Mouse (Mus musculus): ENCODE results near the gene Toe1.
"Not testable (repeated sequence)": the region's sequence is repeated elsewhere in the genome, so short reads cannot be mapped to it uniquely, and the experiment has no call there.

Toe1 gene

DNA sequence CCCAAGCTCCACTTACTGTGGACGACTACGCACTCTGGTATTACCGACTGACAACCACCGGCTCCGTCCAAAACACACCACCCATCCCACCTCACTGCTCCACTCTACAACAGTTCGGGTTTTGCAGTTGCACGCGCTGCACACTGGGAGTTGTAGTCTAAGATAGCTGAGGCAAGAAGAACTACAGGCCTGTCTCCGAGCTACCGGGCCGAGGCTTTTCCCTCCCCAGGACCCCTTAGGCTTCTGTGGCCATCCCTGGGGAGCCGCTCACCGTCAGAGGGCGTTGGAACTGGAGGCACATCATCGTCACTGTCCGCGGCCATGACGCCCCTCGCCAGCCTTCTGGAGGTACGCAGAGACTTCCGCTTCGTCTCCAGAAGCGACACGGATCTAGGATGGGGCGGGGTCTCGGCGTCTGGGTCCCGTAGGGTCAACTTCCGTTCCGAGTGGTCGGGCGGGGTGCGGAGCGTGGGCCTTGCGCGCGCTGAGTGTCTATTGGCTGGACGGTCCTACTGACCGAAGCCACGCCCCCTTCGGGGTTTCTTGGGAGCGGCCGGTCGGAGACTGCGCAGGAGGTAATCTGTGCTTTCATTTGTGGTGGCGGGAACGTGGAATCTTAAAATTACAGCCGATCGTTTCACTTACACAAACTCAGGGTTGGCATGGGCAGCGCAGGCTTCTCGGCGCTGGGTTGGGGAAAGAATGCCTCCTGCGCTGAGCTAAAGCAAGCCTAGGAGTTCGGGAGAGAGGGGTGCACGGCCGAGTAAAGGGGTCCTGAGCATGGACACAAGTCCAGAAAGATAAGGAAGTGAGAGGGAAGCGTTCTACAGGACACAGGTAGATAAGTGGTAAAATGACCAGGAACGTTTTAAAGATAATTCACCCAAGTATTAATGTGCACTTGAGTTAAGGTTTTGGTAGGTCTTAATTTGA is at the start of gene Toe1, which contains the start of gene Mutyh:
Toe1 (minus strand) TSS at position 444 of the 933 bp plus-strand sequence.
Mutyh (plus strand) TSS at position 527 of the 933 bp plus-strand sequence.
- peak; percentile 97 for DNase-seq (ENCODE audit: low spot score)

- no peak for DNase-seq (ENCODE audit: low spot score)
These were observed 49.8 kb upstream of the Toe1 start for GRCm38 (mm10) chr4:116857203-116857602.

- no peak for DNase-seq (ENCODE audit: low spot score)
These were observed 46.8 kb upstream of the Toe1 start for GRCm38 (mm10) chr4:116854286-116854685.

GRCm38 (mm10) chr4:116849901-116850300 is 42.5 kb upstream of the Toe1 start:
- DNase-seq (ENCODE audit: low spot score) = no peak

GRCm38 (mm10) chr4:116844324-116844723 is 36.9 kb upstream of the Toe1 start:
- DNase-seq (ENCODE audit: low spot score) = no peak

DNA sequence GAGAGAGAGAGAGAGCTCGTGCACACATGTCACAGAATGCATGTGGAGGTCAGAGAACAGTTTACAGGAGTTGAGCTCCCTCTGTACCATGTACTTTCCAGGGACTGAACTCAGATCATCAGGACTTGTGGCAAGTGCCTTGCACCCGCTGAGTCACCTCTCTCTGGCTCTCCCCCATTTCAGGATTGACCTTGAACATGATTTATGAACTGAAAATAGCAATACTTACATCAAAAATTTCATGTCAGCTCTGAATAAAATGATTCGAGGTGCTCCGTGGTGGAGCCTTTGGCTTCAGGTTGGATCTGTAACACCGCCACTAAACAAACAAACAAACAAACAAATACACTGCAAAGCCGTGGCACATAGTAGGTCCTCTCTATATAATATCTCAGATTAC is 33.4 kb upstream of the Toe1 start:
- DNase-seq (ENCODE audit: low spot score) = no peak

GRCm38 (mm10) chr4:116840096-116840495 is 32.7 kb upstream of the Toe1 start:
- not testable (repeated sequence) for DNase-seq (ENCODE audit: low spot score)

DNA sequence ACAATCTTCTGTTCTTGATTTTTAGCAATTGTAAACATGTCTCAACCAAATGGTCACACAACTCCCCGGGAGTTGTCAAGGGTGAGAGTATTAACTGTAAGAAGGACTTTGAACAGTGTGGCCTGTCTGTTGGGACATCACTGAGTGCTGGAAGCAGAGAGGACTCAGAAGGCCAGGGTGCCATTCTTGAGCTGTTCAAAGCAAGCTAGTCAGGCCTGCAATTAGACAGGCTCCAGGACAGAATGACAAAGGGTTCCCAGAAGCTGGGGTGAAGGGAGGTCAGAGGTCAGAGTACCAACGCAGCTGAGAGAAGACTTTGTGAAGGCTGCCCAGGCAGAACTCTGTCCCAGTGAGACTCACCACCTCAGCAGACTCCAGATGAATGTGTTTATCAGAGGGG is 31.6 kb upstream of the Toe1 start:
- DNase-seq (ENCODE audit: low spot score) = no peak

GRCm38 (mm10) chr4:116830070-116830368 is 22.6 kb upstream of the Toe1 start:
- no peak for DNase-seq (ENCODE audit: low spot score)

DNA sequence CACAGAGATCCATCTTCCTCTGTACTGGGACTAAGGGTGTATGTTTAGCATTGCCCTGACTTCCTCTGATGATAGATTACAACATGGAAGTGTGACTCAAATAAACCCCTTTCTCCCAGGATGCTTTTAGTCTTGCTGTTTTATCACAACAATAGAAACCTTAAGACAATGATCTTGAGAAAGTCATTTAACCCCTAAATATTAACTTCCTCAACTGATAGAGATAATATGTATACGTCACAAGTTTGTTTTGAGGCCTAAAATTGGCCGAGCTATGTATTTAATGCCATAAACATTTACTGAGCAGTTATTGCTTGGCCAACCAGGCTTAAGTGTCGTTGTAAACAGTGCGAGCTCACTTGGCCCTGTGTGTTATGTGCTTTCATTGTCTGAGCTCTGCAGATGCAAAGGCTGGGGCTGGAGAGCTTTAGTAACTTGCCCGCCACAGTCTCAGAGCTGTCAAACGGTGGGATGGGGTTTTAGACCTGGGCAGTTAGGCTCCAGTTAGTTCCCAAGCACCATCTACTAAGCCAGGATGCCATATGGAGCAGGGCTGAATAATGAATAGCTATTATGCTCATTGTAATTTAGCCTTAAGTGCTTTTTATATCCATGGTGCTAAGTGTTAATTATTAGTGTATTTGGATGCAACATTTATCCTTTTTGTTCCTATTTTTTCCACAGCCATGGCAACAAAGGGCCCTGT is 22.1 kb upstream of the Toe1 start:
- no peak for DNase-seq (ENCODE audit: low spot score)

DNA sequence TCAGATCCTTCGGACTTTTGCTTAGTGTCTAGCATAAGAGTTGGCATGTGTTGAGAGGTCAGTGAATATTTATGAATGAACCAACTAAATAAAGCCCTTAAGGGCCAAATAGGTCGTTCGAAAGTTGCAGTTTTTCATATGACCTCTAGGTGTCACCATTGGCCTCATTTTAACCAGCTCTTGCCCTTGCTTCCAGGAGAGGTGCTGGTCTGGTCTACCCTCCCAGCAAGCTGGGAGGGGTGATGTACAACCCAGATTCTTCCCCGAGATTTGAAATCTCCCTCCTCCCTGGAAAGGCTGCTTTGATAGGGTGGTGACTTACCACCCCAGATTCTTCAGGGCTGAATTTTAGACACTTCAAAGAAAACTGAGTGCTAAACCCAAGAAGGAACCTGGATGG is 20.4 kb upstream of the Toe1 start:
- DNase-seq (ENCODE audit: low spot score) = no peak

DNA sequence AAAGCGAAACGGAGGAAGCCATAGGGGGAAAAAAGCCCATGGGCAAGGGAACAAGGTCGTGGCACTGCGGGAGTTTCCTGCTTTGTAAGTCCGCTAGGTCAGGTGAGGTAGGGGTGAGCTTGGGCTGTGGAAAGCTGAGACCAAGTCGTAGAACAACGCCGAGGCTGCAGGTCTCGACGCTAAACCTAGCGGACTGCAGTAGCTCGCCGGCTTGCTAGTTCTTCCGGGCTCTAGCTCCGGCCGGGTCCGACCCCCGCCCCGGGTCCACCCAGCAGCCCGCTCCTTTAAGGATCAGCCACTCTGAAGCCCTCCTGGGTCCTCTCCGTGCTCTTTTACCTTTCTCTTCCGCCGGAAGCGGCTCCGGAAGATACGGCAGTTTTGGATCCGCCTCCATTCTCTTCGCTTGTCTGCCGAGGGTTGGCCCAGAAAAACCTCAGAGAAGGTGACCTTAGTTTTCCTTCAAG is 17.1 kb upstream of the Toe1 start:
- peak; percentile 66 for DNase-seq (ENCODE audit: low spot score)

DNA sequence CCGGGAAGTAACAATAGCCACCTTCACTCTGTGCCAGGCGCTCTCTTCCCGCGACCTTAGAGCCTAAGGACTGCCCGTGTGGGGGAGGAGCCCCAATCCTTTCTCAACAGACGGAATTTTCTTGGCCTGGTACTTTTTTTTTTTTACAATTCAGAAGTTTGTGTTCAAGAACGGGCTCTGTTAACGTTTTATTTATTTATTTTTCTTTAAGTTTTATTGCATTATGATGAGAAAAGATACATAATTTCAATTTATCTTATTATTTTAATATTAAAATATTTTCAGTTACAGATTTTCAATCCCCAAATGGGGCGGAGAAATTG is 14.2 kb upstream of the Toe1 start, which contains the start of gene Hpdl:
Hpdl (minus strand) TSS at position 14 of the 323 bp plus-strand sequence.
- DNase-seq (ENCODE audit: low spot score) = no peak

DNA sequence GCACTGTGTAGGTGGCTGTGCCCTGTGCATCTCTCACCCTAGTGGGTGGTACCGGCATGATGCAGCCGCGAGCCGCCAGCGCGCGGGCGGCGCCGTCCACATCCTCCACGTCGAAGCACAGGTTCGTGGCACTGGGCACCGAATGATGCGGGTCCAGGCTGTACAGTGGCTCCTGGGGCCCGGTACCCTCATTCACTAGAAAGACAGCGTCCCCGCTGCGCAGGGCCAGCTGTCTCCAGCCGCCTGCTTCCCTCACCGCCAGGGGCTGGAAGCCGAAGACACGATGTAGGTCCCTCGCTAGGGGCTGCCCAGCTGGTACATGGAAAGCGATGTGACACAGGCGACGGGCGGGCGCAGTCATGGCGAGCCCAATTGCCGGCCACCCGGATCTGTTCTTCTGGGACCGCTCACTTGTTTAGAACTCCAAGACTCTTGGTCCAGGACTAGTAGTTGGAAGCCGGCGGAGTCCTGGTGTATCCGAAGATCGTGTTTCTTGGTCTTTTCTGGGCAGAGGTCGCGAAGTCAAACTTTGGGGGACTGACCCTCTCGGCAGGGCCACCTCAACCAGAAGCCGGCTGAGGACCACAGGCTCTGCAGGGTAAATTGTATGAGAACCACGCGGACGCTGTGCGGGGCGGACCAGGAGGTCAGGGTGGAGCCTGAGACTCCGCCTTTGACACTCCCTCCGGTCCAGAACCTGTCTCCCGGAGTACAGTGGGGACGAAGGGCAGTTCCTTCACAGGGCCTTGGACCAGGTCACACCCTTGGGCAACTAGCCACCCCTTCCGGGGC is 13.7 kb upstream of the Toe1 start:
- peak; percentile 88 for DNase-seq (ENCODE audit: low spot score)

- DNase-seq (ENCODE audit: low spot score) = peak; percentile 41
These were observed 12.8 kb upstream of the Toe1 start for GRCm38 (mm10) chr4:116819968-116820901.

DNA sequence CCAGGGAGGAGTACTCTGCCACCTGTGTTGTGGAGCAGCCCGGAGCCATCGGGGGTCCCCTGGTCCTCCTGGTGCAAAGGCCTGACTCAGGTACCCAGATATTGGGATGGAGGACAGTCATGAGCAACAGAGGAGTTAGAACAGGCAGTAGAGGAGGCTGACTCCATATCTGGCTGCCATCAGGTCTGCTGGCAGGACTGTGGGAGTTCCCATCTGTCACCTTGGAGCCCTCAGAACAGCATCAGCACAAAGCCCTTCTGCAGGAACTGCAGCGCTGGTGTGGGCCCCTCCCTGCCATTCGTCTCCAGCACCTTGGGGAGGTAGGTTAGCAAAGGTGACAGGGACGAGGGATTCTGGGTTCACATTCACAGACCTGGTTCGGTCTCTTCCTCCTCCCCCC is 10.0 kb upstream of the Toe1 start:
- no peak for DNase-seq (ENCODE audit: low spot score)

DNA sequence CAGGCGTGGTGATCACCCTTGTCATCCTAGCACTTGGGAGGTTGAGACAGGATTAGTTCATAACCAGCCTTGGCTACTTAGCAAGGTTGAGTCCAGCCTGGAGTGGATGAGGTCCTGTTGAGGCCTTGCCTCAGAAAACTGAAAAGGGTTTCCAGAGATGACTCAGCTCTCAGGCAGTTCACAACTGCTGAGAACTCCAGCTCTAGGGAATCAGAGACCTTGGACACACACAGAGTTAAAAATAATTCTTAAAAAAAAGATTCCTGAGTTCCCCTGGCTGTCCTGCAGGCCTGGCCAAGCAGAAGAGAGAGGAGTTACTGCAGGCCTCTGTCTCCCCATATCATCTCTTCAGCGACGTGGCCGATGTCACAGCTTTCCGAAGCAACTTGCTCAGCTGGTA is 7.8 kb upstream of the Toe1 start:
- DNase-seq (ENCODE audit: low spot score) = no peak

DNA sequence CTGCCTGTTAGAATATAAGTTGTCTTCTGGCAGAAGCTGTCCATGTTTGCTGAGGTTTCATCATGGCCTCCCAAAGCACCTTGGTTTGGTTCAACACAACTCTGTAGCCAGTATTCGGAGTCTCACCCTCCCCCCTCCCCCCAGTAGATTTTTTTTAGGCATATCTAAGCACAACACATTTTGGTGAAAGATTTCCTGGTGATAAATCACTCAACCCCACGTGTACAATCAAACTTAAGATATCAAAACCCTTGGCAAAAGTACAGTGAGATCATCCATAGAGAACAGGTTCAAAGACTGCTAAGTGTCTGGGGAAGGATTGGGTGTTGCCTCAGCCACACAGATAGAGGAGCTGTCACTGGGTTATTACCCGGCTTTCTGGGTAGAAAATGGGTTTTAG is 3.6 kb upstream of the Toe1 start:
- no peak for DNase-seq (ENCODE audit: low spot score)

GRCm38 (mm10) chr4:116799901-116800300 is 7.5 kb downstream of the Toe1 start:
- DNase-seq (ENCODE audit: low spot score) = no peak

DNA sequence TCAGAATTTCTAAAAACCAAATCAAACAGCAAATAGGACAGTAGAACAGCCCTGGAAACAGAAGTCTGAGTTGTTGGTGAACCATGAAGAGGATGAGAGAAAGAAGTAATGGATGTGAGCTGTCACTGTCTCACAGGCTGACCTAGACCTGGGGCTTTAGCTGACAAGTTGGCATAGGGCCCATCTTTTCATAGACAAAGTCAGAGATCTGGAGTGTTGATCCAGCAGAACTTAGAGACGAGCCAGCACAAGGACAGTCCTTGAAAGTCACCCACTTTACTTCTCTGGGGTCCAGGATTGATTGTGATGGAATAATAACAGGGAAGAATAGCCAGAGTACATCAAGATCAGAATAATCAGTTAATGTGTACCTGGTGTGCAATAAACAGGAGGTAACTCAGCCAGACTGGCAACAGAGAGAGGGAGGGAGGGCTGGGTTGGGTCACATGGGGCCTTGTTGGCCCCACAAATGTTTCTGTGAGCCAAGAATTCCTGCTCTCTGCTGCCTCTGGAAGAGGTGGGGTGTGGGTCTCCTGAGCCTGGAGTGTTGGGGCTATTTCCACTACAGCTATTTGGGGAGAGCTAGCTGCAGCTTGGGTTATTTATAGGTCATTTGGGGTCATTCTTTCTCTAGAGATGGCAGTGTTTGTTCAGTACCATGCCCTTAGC is 10.9 kb downstream of the Toe1 start:
- no peak for DNase-seq (ENCODE audit: low spot score)

GRCm38 (mm10) chr4:116794273-116794672 is 13.2 kb downstream of the Toe1 start:
- no peak for DNase-seq (ENCODE audit: low spot score)

Measured in testis, postnatal 14 days (tissue).